Mouse (Mus musculus): ENCODE results near the gene Olfr507. TPM values are rescaled to one million over a fixed set of nuclear protein-coding genes. Genes with fewer than 3 reads are reported as not detected.

The Olfr507 gene
- not detected in 2 replicates for polyA plus RNA-seq (2012; rRNA removed)

GRCm38 (mm10) chr7:108621514-108621913, at the start of gene Olfr507:
TSS of gene Olfr507 (plus strand) at chr7:108621814.

GRCm38 (mm10) chr7:108610487-108610886, 11.1 kb upstream of the Olfr507 start, which contains the start of gene Olfr506:
TSS of gene Olfr506 (plus strand) at chr7:108610787.

GRCm38 (mm10) chr7:108629694-108630093, 8.1 kb downstream of the Olfr507 start, which contains the start of gene Olfr508:
TSS of gene Olfr508 (plus strand) at chr7:108629994.

GRCm38 (mm10) chr7:108651806-108652205, 30.2 kb downstream of the Olfr507 start, which contains the start of gene Olfr509:
TSS of gene Olfr509 (minus strand) at chr7:108651906.

GRCm38 (mm10) chr7:108666118-108666517, 44.5 kb downstream of the Olfr507 start, which contains the start of gene Olfr510:
TSS of gene Olfr510 (plus strand) at chr7:108666418.

Other genes with a start within 250 kb of the Olfr507 start
- not detected in 2 replicates for gene Olfr495, start 228.6 kb upstream of the Olfr507 start, polyA plus RNA-seq (2012; rRNA removed)
- not detected in 2 replicates for gene Olfr497, start 201.4 kb upstream of the Olfr507 start, polyA plus RNA-seq (2012; rRNA removed)
- not detected in 2 replicates for gene Olfr498, start 156.5 kb upstream of the Olfr507 start, polyA plus RNA-seq (2012; rRNA removed)
- not detected in 2 replicates for gene Olfr502, start 96.7 kb upstream of the Olfr507 start, polyA plus RNA-seq (2012; rRNA removed)
- gene Olfr503, start 77.3 kb upstream of the Olfr507 start, polyA plus RNA-seq (2012; rRNA removed): not detected in 2 replicates
- gene Olfr504, start 56.0 kb upstream of the Olfr507 start, polyA plus RNA-seq (2012; rRNA removed): not detected in 2 replicates
- not detected in 2 replicates for gene Olfr506, start 11.0 kb upstream of the Olfr507 start, polyA plus RNA-seq (2012; rRNA removed)
- gene Olfr508, start 8.2 kb downstream of the Olfr507 start, polyA plus RNA-seq (2012; rRNA removed): not detected in 2 replicates
- not detected in 2 replicates for gene Olfr509, start 30.1 kb downstream of the Olfr507 start, polyA plus RNA-seq (2012; rRNA removed)
- not detected in 2 replicates for gene Olfr510, start 44.6 kb downstream of the Olfr507 start, polyA plus RNA-seq (2012; rRNA removed)
- not detected in 2 replicates for gene Olfr512, start 91.5 kb downstream of the Olfr507 start, polyA plus RNA-seq (2012; rRNA removed)
- gene Olfr513, start 129.2 kb downstream of the Olfr507 start, polyA plus RNA-seq (2012; rRNA removed): not detected in 2 replicates
- gene Olfr514, start 204.2 kb downstream of the Olfr507 start, polyA plus RNA-seq (2012; rRNA removed): not detected in 2 replicates
- gene Olfr516, start 228.7 kb downstream of the Olfr507 start, polyA plus RNA-seq (2012; rRNA removed): not detected in 2 replicates